In genomic region chr5:112843676-112844257, GRCm38 (mm10) we compare ENCODE assay signal across 11 mouse cellular contexts. TPM values are rescaled to one million over a fixed set of nuclear protein-coding genes. Genes with fewer than 3 reads are reported as not detected.
DNase-seq lines count a peak whose midpoint lies in the region; ATAC-seq lines count a peak whose summit lies in the region.
"Had no signal": no experiment of that assay in that cellular context is flagged by ENCODE, and none has a peak within 500 bp of the region (broad histone marks: within the 10 kb centered on the region; RNA-seq: fewer than 3 reads in every experiment).

No protein-coding gene starts in this region.

- peaks cover 9% of the 10 kb centered on the region; the same call in 1 of the 2 replicates for H3K4me1 ChIP-seq in embryonic facial prominence, embryonic 14.5 days (ENCODE audit: control insufficient read depth, insufficient read depth, low read length)
- peaks cover 39% of the 10 kb centered on the region for H3K4me1 ChIP-seq in hindbrain, embryonic 14.5 days (replicated peaks; ENCODE audit: control insufficient read depth, insufficient read depth, low read length)
- H3K4me1 ChIP-seq in kidney, embryonic 16.5 days (ENCODE audit: insufficient read depth, low read length): peaks cover 14% of the 10 kb centered on the region

- DNase-seq in brain, embryonic 18.5 days (ENCODE audit: low read depth, low spot score): peak; percentile 42
- peak; percentile 32 for DNase-seq in embryonic facial prominence, embryonic 14.5 days (ENCODE audit: low spot score)
- DNase-seq in hindbrain, embryonic 14.5 days (ENCODE audit: low spot score): peak; percentile 58
- peak; percentile 56 for DNase-seq in neural tube, embryonic 10.5 days (ENCODE audit: extremely low spot score, low spot score)
- DNase-seq in adrenal gland, adult 18-20 months (ENCODE audit: low spot score in 2 of 2): no peak
- no peak for DNase-seq in kidney, postnatal 36 days
- no peak for DNase-seq in thymus, postnatal 0 days (ENCODE audit: low spot score)
- DNase-seq: lung, adult 2 months had no signal

- H3K27ac ChIP-seq in embryonic facial prominence, embryonic 14.5 days (replicated peaks; ENCODE audit: low read depth, low read length): no peak overlapping the region
- peak overlapping the region; percentile 86 for H3K27ac ChIP-seq in hindbrain, embryonic 14.5 days
- no peak overlapping the region for H3K27ac ChIP-seq in kidney, embryonic 16.5 days (ENCODE audit: low read length)
- H3K27ac ChIP-seq: intestine, embryonic 15.5 days; layer of hippocampus, adult 2 months had no signal

- H3K36me3 ChIP-seq in embryonic facial prominence, embryonic 14.5 days (ENCODE audit: control insufficient read depth, insufficient read depth, low read length): no peaks in the 10 kb centered on the region
- no peaks in the 10 kb centered on the region for H3K36me3 ChIP-seq in hindbrain, embryonic 14.5 days (replicated peaks; ENCODE audit: control insufficient read depth, insufficient read depth)
- H3K36me3 ChIP-seq in kidney, embryonic 16.5 days (ENCODE audit: insufficient read depth, low read length): no peaks in the 10 kb centered on the region
- H3K36me3 ChIP-seq: intestine, embryonic 15.5 days had no signal

- no peak overlapping the region for H3K4me2 ChIP-seq in embryonic facial prominence, embryonic 14.5 days (ENCODE audit: low read depth, low read length)
- no peak overlapping the region for H3K4me2 ChIP-seq in hindbrain, embryonic 14.5 days (replicated peaks)
- no peak overlapping the region for H3K4me2 ChIP-seq in kidney, embryonic 16.5 days (replicated peaks; ENCODE audit: low read depth, low read length)
- H3K4me2 ChIP-seq: intestine, embryonic 15.5 days had no signal

- ATAC-seq in embryonic facial prominence, embryonic 14.5 days (ENCODE audit: low read depth): peak; percentile 30; the same call in 1 of the 2 replicates
- peak; percentile 63; the same call in 1 of the 2 replicates for ATAC-seq in hindbrain, embryonic 14.5 days (ENCODE audit: low FRiP score)
- ATAC-seq in kidney, embryonic 16.5 days (ENCODE audit: low FRiP score, low TSS enrichment): no peak
- ATAC-seq: intestine, embryonic 15.5 days had no signal

- no peak overlapping the region for H3K4me3 ChIP-seq in embryonic facial prominence, embryonic 14.5 days (ENCODE audit: low read depth, low read length)
- no peak overlapping the region for H3K4me3 ChIP-seq in hindbrain, embryonic 14.5 days (replicated peaks; ENCODE audit: low read length)
- no peak overlapping the region for H3K4me3 ChIP-seq in kidney, embryonic 16.5 days (ENCODE audit: low read length)
- H3K4me3 ChIP-seq: intestine, embryonic 15.5 days; layer of hippocampus, adult 2 months had no signal

- peaks cover 4% of the 10 kb centered on the region; the same call in 1 of the 2 replicates for H3K27me3 ChIP-seq in embryonic facial prominence, embryonic 14.5 days (replicated peaks; ENCODE audit: control insufficient read depth, insufficient read depth, low read length)
- no peaks in the 10 kb centered on the region for H3K27me3 ChIP-seq in hindbrain, embryonic 14.5 days (ENCODE audit: control insufficient read depth, insufficient read depth, low read length)
- peaks cover 8% of the 10 kb centered on the region; the same call in 1 of the 2 replicates for H3K27me3 ChIP-seq in kidney, embryonic 16.5 days (ENCODE audit: insufficient read depth, low read length)
- H3K27me3 ChIP-seq: intestine, embryonic 15.5 days had no signal

- WGBS in embryonic facial prominence, embryonic 14.5 days: 51% methylated on average over 6 of the region's 6 CpGs
- 17% methylated on average over 6 of the region's 6 CpGs for WGBS in hindbrain, embryonic 14.5 days
- 36% methylated on average over 6 of the region's 6 CpGs for WGBS in kidney, embryonic 16.5 days

- no peaks in the 10 kb centered on the region for H3K9me3 ChIP-seq in embryonic facial prominence, embryonic 14.5 days (ENCODE audit: control insufficient read depth, low read length)
- H3K9me3 ChIP-seq in hindbrain, embryonic 14.5 days (ENCODE audit: control insufficient read depth, low read length): no peaks in the 10 kb centered on the region
- no peaks in the 10 kb centered on the region for H3K9me3 ChIP-seq in kidney, embryonic 16.5 days (ENCODE audit: low read length)
- H3K9me3 ChIP-seq: intestine, embryonic 15.5 days had no signal

- no peak overlapping the region for H3K9ac ChIP-seq in embryonic facial prominence, embryonic 14.5 days (ENCODE audit: low read depth, low read length)
- H3K9ac ChIP-seq in hindbrain, embryonic 14.5 days: peak overlapping the region; percentile 7; the same call in 1 of the 2 replicates
- no peak overlapping the region for H3K9ac ChIP-seq in kidney, embryonic 16.5 days (replicated peaks; ENCODE audit: low read length)
- H3K9ac ChIP-seq: intestine, embryonic 15.5 days had no signal

RNA-seq across cellular contexts. Expression of gene Myo18b, which starts 52.4 kb away (rescaled TPM):
- polyA plus RNA-seq in embryonic facial prominence, embryonic 14.5 days (2014; fragmentation: Nextera tagmentation; extraction: Ambion mirVana): 6.7 and 9.4 TPM in 2 replicates
- 1.1 and 1.4 TPM in 2 replicates for polyA plus RNA-seq in hindbrain, embryonic 14.5 days (2014; fragmentation: Nextera tagmentation; extraction: Ambion mirVana)
- under 1 TPM; 0.07 to 0.45 TPM for total RNA-seq in adrenal gland, adult 18-20 months (2021)
- polyA plus RNA-seq in kidney, embryonic 16.5 days (2015; fragmentation: Nextera tagmentation; extraction: Ambion mirVana): 0.39 and 0.41 TPM in 2 replicates
- polyA plus RNA-seq in thymus, postnatal 0 days (2015; fragmentation: Nextera tagmentation; extraction: Ambion mirVana): 0.05 and 0.09 TPM in 2 replicates

Comparison
In these comparisons a context has a peak if more than half of its experiments do, and no peak if none do; other contexts are left out.
1. DNase-seq: peak in brain, embryonic 18.5 days (single experiment), embryonic facial prominence, embryonic 14.5 days (single experiment), hindbrain, embryonic 14.5 days (single experiment) and neural tube, embryonic 10.5 days (single experiment); none in adrenal gland, adult 18-20 months (0 of 2), kidney, postnatal 36 days (0 of 2) and thymus, postnatal 0 days (single experiment).